Mouse (Mus musculus): ENCODE results near the gene Pakap. TPM values are rescaled to one million over a fixed set of nuclear protein-coding genes. Genes with fewer than 3 reads are reported as not detected.
A peak's percentile ranks its signal among the peaks of the same experiment; 100 is the strongest.

Gene Pakap
- total and polyA plus RNA-seq, 2 experiments from 2014 or later: 6.9 to 9.5 TPM

DNA sequence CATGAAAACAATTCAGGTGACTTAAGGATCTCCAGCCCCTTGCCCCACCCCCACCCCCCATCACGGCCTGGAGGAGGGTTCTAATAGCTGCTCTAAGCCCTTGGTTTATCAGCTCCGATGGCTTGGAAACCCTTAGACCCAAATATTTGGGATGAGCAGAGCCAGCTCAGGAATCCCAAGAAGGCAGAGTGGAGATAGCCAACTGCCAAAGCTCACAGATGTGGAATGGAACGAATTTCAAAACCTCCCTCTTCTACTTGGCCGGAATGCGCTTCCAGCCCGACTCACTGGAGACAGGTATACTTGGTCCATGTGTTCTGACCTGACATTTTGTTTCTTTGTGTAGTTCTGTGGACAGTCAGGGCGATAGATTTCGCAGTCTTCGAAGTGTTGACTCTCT is 261.2 kb downstream of the Pakap start:
- Histone ChIP-seq H3K9ac (no peak overlapping the region), H3K27ac (ENCODE audit: low read depth, low read length) (no peak overlapping the region), H3K27me3 (ENCODE audit: insufficient read depth, low read length) (no peaks in the 10 kb centered on the region), H3K4me2 (ENCODE audit: low read depth) (no peak overlapping the region), H3K9me3 (ENCODE audit: low read length) (no peaks in the 10 kb centered on the region), H3K4me1 (ENCODE audit: insufficient read depth) (peaks cover 8% of the 10 kb centered on the region; the same call in 1 of the 2 replicates), H3K36me3 (ENCODE audit: insufficient read depth) (no peaks in the 10 kb centered on the region), H3K4me3 (ENCODE audit: low read depth, low read length) (no peak overlapping the region)
- no peak for DNase-seq
- no peak for ATAC-seq
- no peak for TF ChIP-seq CTCF (IDR thresholded peaks at IDR 0.05; ENCODE audit: low read depth)
- 77% methylated on average over 9 of the region's 9 CpGs for WGBS

DNA sequence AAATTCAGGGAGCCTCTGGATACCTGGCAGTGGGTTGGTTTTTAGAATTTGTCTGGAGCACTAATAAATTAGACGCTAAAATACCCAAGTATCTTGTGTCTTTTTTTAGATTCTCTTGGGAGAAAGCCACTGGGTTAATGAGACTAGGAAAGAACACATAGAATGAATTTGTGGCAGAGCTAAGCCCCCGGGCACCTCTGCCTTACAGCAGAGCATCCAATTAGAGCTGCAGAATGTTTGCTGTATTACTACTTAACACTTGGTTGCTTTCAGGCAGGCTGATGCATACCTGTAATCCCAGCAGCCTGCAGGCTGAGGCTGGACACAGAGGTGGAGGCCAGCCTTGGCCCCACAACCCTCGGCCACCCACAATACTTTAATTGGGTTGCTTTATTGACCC is 261.8 kb downstream of the Pakap start:
- Histone ChIP-seq H3K9me3 (ENCODE audit: low read length) (no peaks in the 10 kb centered on the region), H3K9ac (no peak overlapping the region), H3K36me3 (ENCODE audit: insufficient read depth) (no peaks in the 10 kb centered on the region), H3K4me3 (ENCODE audit: low read depth, low read length) (no peak overlapping the region), H3K4me2 (ENCODE audit: low read depth) (no peak overlapping the region), H3K4me1 (ENCODE audit: insufficient read depth) (peaks cover 8% of the 10 kb centered on the region; the same call in 1 of the 2 replicates), H3K27me3 (ENCODE audit: insufficient read depth, low read length) (no peaks in the 10 kb centered on the region), H3K27ac (ENCODE audit: low read depth, low read length) (no peak overlapping the region)
- DNase-seq (no peak), ATAC-seq (no peak)
- no peak for TF ChIP-seq CTCF (IDR thresholded peaks at IDR 0.05; ENCODE audit: low read depth)
- WGBS: 44% methylated on average over 3 of the region's 3 CpGs

DNA sequence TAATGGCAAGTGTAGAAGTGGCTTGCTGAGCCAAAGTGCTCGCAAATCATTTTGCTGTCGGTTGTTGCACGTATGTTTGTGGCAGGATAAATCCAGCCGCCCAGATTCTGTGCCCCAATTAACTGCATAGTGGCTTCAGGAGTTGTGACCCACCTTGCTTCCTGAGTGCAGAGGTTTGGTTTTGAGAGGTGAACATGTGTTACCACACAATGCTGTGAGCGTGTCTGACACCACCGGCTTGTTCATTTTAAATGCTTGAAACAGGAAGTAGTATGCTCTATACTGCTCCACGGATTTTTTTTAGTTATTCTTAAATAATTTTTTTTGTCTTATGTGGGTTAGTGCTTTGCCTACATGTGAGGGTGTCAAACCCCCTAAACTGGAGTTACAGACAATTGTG is 264.3 kb downstream of the Pakap start:
- Histone ChIP-seq H3K27ac (ENCODE audit: low read depth, low read length) (no peak overlapping the region), H3K36me3 (ENCODE audit: insufficient read depth) (no peaks in the 10 kb centered on the region), H3K27me3 (ENCODE audit: insufficient read depth, low read length) (no peaks in the 10 kb centered on the region), H3K4me2 (ENCODE audit: low read depth) (no peak overlapping the region), H3K9ac (no peak overlapping the region), H3K4me3 (ENCODE audit: low read depth, low read length) (no peak overlapping the region), H3K4me1 (ENCODE audit: insufficient read depth) (peaks cover 8% of the 10 kb centered on the region; the same call in 1 of the 2 replicates), H3K9me3 (ENCODE audit: low read length) (no peaks in the 10 kb centered on the region)
- DNase-seq: no peak
- no peak for TF ChIP-seq CTCF (IDR thresholded peaks at IDR 0.05; ENCODE audit: low read depth)
- 61% methylated on average over 7 of the region's 7 CpGs for WGBS
- no peak for ATAC-seq

DNA sequence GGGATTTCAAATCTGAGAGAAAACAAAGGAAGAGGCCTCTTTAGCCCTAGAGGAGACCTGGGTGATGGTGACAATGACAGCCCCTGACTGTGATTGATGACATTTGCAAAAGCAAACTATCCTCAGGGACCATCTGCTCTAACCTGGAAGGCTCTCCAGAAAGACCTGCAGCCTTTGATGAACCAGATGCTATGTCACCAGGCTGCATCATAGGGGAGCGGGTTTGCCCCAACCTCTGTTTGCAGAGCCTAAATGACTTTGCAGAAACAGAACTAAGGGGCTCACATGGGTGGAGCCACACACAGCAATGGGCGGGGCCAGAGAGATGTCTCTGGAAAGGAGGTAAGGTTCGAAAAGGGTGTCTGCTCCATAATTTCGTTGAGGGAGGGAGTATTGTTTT is 265.1 kb downstream of the Pakap start:
- H3K27ac ChIP-seq (ENCODE audit: low read depth, low read length): no peak overlapping the region
- no peaks in the 10 kb centered on the region for H3K27me3 ChIP-seq (ENCODE audit: insufficient read depth, low read length)
- no peak overlapping the region for H3K9ac ChIP-seq
- H3K4me3 ChIP-seq (ENCODE audit: low read depth, low read length): no peak overlapping the region
- DNase-seq (no peak), ATAC-seq (peak; percentile 16; the same call in 1 of the 2 replicates)
- no peak for TF ChIP-seq CTCF (IDR thresholded peaks at IDR 0.05; ENCODE audit: low read depth)
- WGBS: 84% methylated on average over 4 of the region's 4 CpGs
- no peaks in the 10 kb centered on the region for H3K9me3 ChIP-seq (ENCODE audit: low read length)
- peaks cover 8% of the 10 kb centered on the region; the same call in 1 of the 2 replicates for H3K4me1 ChIP-seq (ENCODE audit: insufficient read depth)
- H3K36me3 ChIP-seq (ENCODE audit: insufficient read depth): no peaks in the 10 kb centered on the region
- H3K4me2 ChIP-seq (ENCODE audit: low read depth): no peak overlapping the region

GRCm38 (mm10) chr4:57834141-57834540 is 266.2 kb downstream of the Pakap start:
- WGBS: 76% methylated on average over 4 of the region's 4 CpGs

GRCm38 (mm10) chr4:57837089-57837488 is 269.1 kb downstream of the Pakap start:
- Histone ChIP-seq H3K36me3 (ENCODE audit: insufficient read depth) (no peaks in the 10 kb centered on the region), H3K4me3 (ENCODE audit: low read depth, low read length) (no peak overlapping the region), H3K27me3 (ENCODE audit: insufficient read depth, low read length) (no peaks in the 10 kb centered on the region), H3K4me2 (ENCODE audit: low read depth) (no peak overlapping the region), H3K9me3 (ENCODE audit: low read length) (no peaks in the 10 kb centered on the region), H3K27ac (ENCODE audit: low read depth, low read length) (no peak overlapping the region), H3K4me1 (ENCODE audit: insufficient read depth) (peaks cover 8% of the 10 kb centered on the region; the same call in 1 of the 2 replicates), H3K9ac (no peak overlapping the region)
- WGBS: 75% methylated on average over 9 of the region's 9 CpGs
- no peak for DNase-seq
- ATAC-seq: no peak
- TF ChIP-seq CTCF (IDR thresholded peaks at IDR 0.05; ENCODE audit: low read depth): no peak

More at GRCm38 (mm10) chr4:57834141-57834540, 266.2 kb downstream of the Pakap start:
- ATAC-seq: no peak; the same call in 1 of the 2 replicates
- no peak for DNase-seq
- no peak for TF ChIP-seq CTCF (IDR thresholded peaks at IDR 0.05; ENCODE audit: low read depth)
- Histone ChIP-seq H3K4me2 (ENCODE audit: low read depth) (no peak overlapping the region), H3K9me3 (ENCODE audit: low read length) (no peaks in the 10 kb centered on the region), H3K9ac (no peak overlapping the region), H3K4me1 (ENCODE audit: insufficient read depth) (peaks cover 8% of the 10 kb centered on the region; the same call in 1 of the 2 replicates), H3K27me3 (ENCODE audit: insufficient read depth, low read length) (no peaks in the 10 kb centered on the region), H3K4me3 (ENCODE audit: low read depth, low read length) (no peak overlapping the region), H3K36me3 (ENCODE audit: insufficient read depth) (no peaks in the 10 kb centered on the region), H3K27ac (ENCODE audit: low read depth, low read length) (no peak overlapping the region)

DNA sequence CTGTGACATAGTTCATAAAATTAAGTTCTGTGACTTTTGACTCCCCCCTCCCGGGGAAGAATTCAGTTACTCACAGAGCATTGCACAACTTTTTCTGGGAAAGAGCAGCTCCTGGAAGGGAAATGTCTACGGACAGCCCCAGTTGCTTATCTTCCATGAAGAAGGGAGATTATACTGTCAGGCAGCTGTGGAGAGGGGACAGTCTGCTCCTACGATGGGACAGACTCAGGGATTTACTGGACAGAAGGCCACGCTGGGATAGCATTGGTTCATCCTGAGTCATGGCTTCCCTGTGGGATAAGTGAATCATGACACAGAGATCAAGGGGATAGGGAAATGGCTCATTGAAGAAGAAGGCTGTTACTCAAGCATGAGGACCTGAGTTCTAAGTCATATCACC is 271.4 kb downstream of the Pakap start:
- no peak for DNase-seq
- H3K27me3 ChIP-seq (ENCODE audit: insufficient read depth, low read length): no peaks in the 10 kb centered on the region
- H3K9ac ChIP-seq: no peak overlapping the region
- no peak for ATAC-seq
- no peak for TF ChIP-seq CTCF (IDR thresholded peaks at IDR 0.05; ENCODE audit: low read depth)
- WGBS: 83% methylated on average over 4 of the region's 4 CpGs
- no peaks in the 10 kb centered on the region for H3K9me3 ChIP-seq (ENCODE audit: low read length)
- H3K4me2 ChIP-seq (ENCODE audit: low read depth): no peak overlapping the region
- no peak overlapping the region for H3K27ac ChIP-seq (ENCODE audit: low read depth, low read length)
- no peaks in the 10 kb centered on the region for H3K4me1 ChIP-seq (ENCODE audit: insufficient read depth)
- H3K36me3 ChIP-seq (ENCODE audit: insufficient read depth): no peaks in the 10 kb centered on the region
- no peak overlapping the region for H3K4me3 ChIP-seq (ENCODE audit: low read depth, low read length)
